Mouse (Mus musculus) naive thymus-derived CD4-positive, alpha-beta T cell, adult 2 months (primary cell): Measurements from ENCODE around the gene Mboat2.

Experiments
- DNase-seq: peaks from one replicate; pipeline ENCODE4 v3.0.0-alpha.2; 2011; ENCODE audit warnings: low read depth

Mboat2 gene

GRCm38 (mm10) chr12:24950376-24951046, 119.8 kb downstream of the Mboat2 start:
- DNase-seq: no peak

- DNase-seq: peak; percentile 68
Measured at GRCm38 (mm10) chr12:24952147-24952546, 121.5 kb downstream of the Mboat2 start.

- DNase-seq: no peak
Measured at GRCm38 (mm10) chr12:24955137-24955536, 124.5 kb downstream of the Mboat2 start.

GRCm38 (mm10) chr12:24958526-24958925, 127.8 kb downstream of the Mboat2 start:
- no peak for DNase-seq

GRCm38 (mm10) chr12:24961821-24962220, 131.1 kb downstream of the Mboat2 start:
- DNase-seq: no peak

GRCm38 (mm10) chr12:24962362-24962967, 131.8 kb downstream of the Mboat2 start:
- no peak for DNase-seq

- DNase-seq: no peak
Measured at GRCm38 (mm10) chr12:24963393-24964022, 132.8 kb downstream of the Mboat2 start.

- no peak for DNase-seq
Measured at GRCm38 (mm10) chr12:24965406-24965805, 134.7 kb downstream of the Mboat2 start.

- DNase-seq: no peak
Measured at GRCm38 (mm10) chr12:24966046-24966445, 135.4 kb downstream of the Mboat2 start.

GRCm38 (mm10) chr12:24971490-24972200, 141.0 kb downstream of the Mboat2 start:
- DNase-seq: no peak

- no peak for DNase-seq
Measured at GRCm38 (mm10) chr12:24972371-24973350, 142.0 kb downstream of the Mboat2 start.

- DNase-seq: peak; percentile 22
Measured at GRCm38 (mm10) chr12:24973586-24973985, 142.9 kb downstream of the Mboat2 start.

- DNase-seq: peak; percentile 96
Measured at GRCm38 (mm10) chr12:24974446-24975114, 143.9 kb downstream of the Mboat2 start, which contains the start of gene Kidins220. Gene Kidins220 (plus strand): TSS chr12:24974925.

GRCm38 (mm10) chr12:24975115-24975733, 144.5 kb downstream of the Mboat2 start:
- DNase-seq: peak; percentile 78

GRCm38 (mm10) chr12:24985226-24985625, 154.5 kb downstream of the Mboat2 start:
- DNase-seq: no peak

GRCm38 (mm10) chr12:24995350-24995749, 164.7 kb downstream of the Mboat2 start:
- DNase-seq: no peak

- DNase-seq: no peak
Measured at GRCm38 (mm10) chr12:25005350-25005749, 174.7 kb downstream of the Mboat2 start.

GRCm38 (mm10) chr12:25009957-25010356, 179.3 kb downstream of the Mboat2 start:
- DNase-seq: peak; percentile 18

- peak; percentile 72 for DNase-seq
Measured at GRCm38 (mm10) chr12:25010416-25010815, 179.7 kb downstream of the Mboat2 start.

GRCm38 (mm10) chr12:25011733-25012367, 181.2 kb downstream of the Mboat2 start:
- peak; percentile 17 for DNase-seq
